Mouse (Mus musculus): ENCODE results near the gene Pipox.

Pipox gene

GRCm38 (mm10) chr11:77893787-77894718, at the start of gene Pipox:
Gene Pipox (minus strand): TSS chr11:77894096.
- no peak for DNase-seq (ENCODE audit: low spot score)

GRCm38 (mm10) chr11:77942230-77942629, 48.3 kb upstream of the Pipox start:
- DNase-seq (ENCODE audit: low spot score) = no peak

GRCm38 (mm10) chr11:77937649-77938410, 43.9 kb upstream of the Pipox start:
- no peak for DNase-seq (ENCODE audit: low spot score)

GRCm38 (mm10) chr11:77936846-77937245, 43.0 kb upstream of the Pipox start:
- DNase-seq (ENCODE audit: low spot score) = no peak

GRCm38 (mm10) chr11:77934568-77935311, 40.8 kb upstream of the Pipox start:
- no peak for DNase-seq (ENCODE audit: low spot score)

GRCm38 (mm10) chr11:77934111-77934521, 40.2 kb upstream of the Pipox start:
- DNase-seq (ENCODE audit: low spot score) = no peak

GRCm38 (mm10) chr11:77932576-77932975, 38.7 kb upstream of the Pipox start:
- no peak for DNase-seq (ENCODE audit: low spot score)

- no peak for DNase-seq (ENCODE audit: low spot score)
Observed at GRCm38 (mm10) chr11:77931541-77932433, 37.9 kb upstream of the Pipox start.

- DNase-seq (ENCODE audit: low spot score) = peak; percentile 23
Observed at GRCm38 (mm10) chr11:77930751-77931540, 37.0 kb upstream of the Pipox start, which contains the start of gene Sez6. Gene Sez6 (plus strand): TSS chr11:77930800.

- DNase-seq (ENCODE audit: low spot score) = no peak
Observed at GRCm38 (mm10) chr11:77927837-77928236, 33.9 kb upstream of the Pipox start.

- DNase-seq (ENCODE audit: low spot score) = no peak
Observed at GRCm38 (mm10) chr11:77926666-77927065, 32.8 kb upstream of the Pipox start.

GRCm38 (mm10) chr11:77925836-77926657, 32.2 kb upstream of the Pipox start:
- DNase-seq (ENCODE audit: low spot score) = no peak

- DNase-seq (ENCODE audit: low spot score) = no peak
Observed at GRCm38 (mm10) chr11:77923285-77923684, 29.4 kb upstream of the Pipox start.

- DNase-seq (ENCODE audit: low spot score) = no peak
Observed at GRCm38 (mm10) chr11:77917166-77917565, 23.3 kb upstream of the Pipox start.

GRCm38 (mm10) chr11:77916741-77917140, 22.8 kb upstream of the Pipox start:
- DNase-seq (ENCODE audit: low spot score) = no peak

GRCm38 (mm10) chr11:77914598-77915260, 20.8 kb upstream of the Pipox start:
- no peak for DNase-seq (ENCODE audit: low spot score)

- no peak for DNase-seq (ENCODE audit: low spot score)
Observed at GRCm38 (mm10) chr11:77913505-77913904, 19.6 kb upstream of the Pipox start.

- no peak for DNase-seq (ENCODE audit: low spot score)
Observed at GRCm38 (mm10) chr11:77909776-77910175, 15.9 kb upstream of the Pipox start.

GRCm38 (mm10) chr11:77909376-77909775, 15.5 kb upstream of the Pipox start:
- no peak for DNase-seq (ENCODE audit: low spot score)
